Mouse (Mus musculus): ENCODE data around the gene Sec63.

DNA sequence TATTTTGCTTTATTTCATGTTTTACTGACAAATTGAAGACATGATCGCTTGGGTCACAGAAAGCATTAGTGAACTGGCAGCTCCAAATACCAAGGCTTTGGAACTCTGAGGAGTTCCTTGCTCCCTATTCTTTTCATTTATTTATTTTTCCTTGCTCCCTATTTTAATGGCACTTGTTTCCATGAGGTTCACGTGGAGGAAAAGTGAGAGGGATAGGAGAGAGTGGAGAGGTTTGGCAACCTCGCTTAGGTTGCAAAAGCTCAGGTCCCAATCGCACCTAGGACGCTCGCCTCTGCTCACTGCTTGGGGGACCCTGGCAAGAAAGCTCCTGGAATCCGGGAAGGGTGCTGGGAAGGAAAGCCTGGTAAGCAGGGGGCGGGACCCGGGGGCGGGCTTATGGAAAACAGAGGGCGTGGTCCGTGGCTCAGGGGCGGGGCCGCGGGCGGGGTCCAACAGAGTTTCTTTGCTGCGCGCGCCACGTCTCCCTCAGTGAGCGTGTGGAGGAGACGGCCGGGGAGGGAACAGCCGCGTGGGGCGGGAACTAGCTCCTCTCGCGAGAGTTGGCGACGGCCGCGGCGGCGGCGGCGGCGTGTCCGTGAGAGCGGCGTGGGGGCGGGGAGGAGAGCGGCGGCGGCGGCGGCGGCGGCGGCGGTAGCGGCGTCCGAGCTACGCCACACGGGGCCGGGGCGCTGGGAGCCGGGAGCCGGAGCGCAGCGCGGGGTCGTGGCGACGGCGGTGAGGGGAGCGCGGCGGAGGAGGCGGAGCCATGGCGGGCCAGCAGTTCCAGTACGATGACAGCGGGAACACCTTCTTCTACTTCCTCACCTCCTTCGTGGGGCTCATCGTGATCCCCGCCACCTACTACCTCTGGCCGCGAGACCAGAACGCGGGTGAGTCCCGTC lies at the start of gene Sec63:
- TF ChIP-seq POLR2A (IDR thresholded peaks at IDR 0.05; ENCODE audit: borderline replicate concordance, insufficient read depth, low read length) (0 out of 2 replicates have a peak, but pooled peaks have one; percentile 19), CTCF (IDR thresholded peaks at IDR 0.05; ENCODE audit: borderline replicate concordance, insufficient read depth, low read depth, low read length) (no peak)

All from cerebellum, adult 2 months (tissue).